Mouse (Mus musculus): ENCODE results near the gene Sema4a. TPM values are rescaled to one million over a fixed set of nuclear protein-coding genes. Genes with fewer than 3 reads are reported as not detected.

The Sema4a gene
- polyA plus RNA-seq, 1 experiment from 2014 or later, result 21.5 TPM

GRCm38 (mm10) chr3:88469466-88469865 lies 8.5 kb upstream of the Sema4a start:
- H3K4me3 ChIP-seq (ENCODE audit: low read depth, low read length), result no peak overlapping the region
- no peak overlapping the region for H3K27ac ChIP-seq (ENCODE audit: low read depth, low read length)
- WGBS, result 87% methylated on average over 2 of the region's 2 CpGs
- no peaks in the 10 kb centered on the region for H3K9me3 ChIP-seq (ENCODE audit: control insufficient read depth, low read length)
- no peaks in the 10 kb centered on the region for H3K27me3 ChIP-seq (ENCODE audit: control insufficient read depth, insufficient read depth, low read length)
- ATAC-seq (ENCODE audit: low read depth), result no peak
- H3K36me3 ChIP-seq (ENCODE audit: control insufficient read depth, insufficient read depth, low read length), result no peaks in the 10 kb centered on the region
- H3K9ac ChIP-seq (replicated peaks; ENCODE audit: low read depth, low read length), result no peak overlapping the region
- no peaks in the 10 kb centered on the region for H3K4me1 ChIP-seq (ENCODE audit: control insufficient read depth, insufficient read depth, low read length)
- H3K4me2 ChIP-seq (ENCODE audit: low read depth, low read length), result no peak overlapping the region

- ATAC-seq (ENCODE audit: low read depth), result peak; percentile 86; the same call in 1 of the 2 replicates
- 30% methylated on average over 16 of the region's 16 CpGs for WGBS
- no peak overlapping the region for H3K9ac ChIP-seq (replicated peaks; ENCODE audit: low read depth, low read length)
Measured at GRCm38 (mm10) chr3:88467116-88467824, 6.3 kb upstream of the Sema4a start.

GRCm38 (mm10) chr3:88465127-88465526 lies 4.1 kb upstream of the Sema4a start:
- Histone ChIP-seq H3K4me1 (ENCODE audit: control insufficient read depth, insufficient read depth, low read length) (no peaks in the 10 kb centered on the region), H3K27me3 (ENCODE audit: control insufficient read depth, insufficient read depth, low read length) (no peaks in the 10 kb centered on the region), H3K36me3 (ENCODE audit: control insufficient read depth, insufficient read depth, low read length) (no peaks in the 10 kb centered on the region), H3K4me2 (ENCODE audit: low read depth, low read length) (no peak overlapping the region), H3K9me3 (ENCODE audit: control insufficient read depth, low read length) (no peaks in the 10 kb centered on the region), H3K9ac (replicated peaks; ENCODE audit: low read depth, low read length) (no peak overlapping the region), H3K27ac (ENCODE audit: low read depth, low read length) (no peak overlapping the region), H3K4me3 (ENCODE audit: low read depth, low read length) (no peak overlapping the region)
- 91% methylated on average over 2 of the region's 2 CpGs for WGBS
- ATAC-seq (ENCODE audit: low read depth), result no peak

More at GRCm38 (mm10) chr3:88467116-88467824, 6.3 kb upstream of the Sema4a start:
- H3K4me3 ChIP-seq (ENCODE audit: low read depth, low read length), result no peak overlapping the region
- H3K36me3 ChIP-seq (ENCODE audit: control insufficient read depth, insufficient read depth, low read length), result no peaks in the 10 kb centered on the region
- H3K27me3 ChIP-seq (ENCODE audit: control insufficient read depth, insufficient read depth, low read length), result no peaks in the 10 kb centered on the region
- H3K4me2 ChIP-seq (ENCODE audit: low read depth, low read length), result no peak overlapping the region
- H3K4me1 ChIP-seq (ENCODE audit: control insufficient read depth, insufficient read depth, low read length), result no peaks in the 10 kb centered on the region
- no peak overlapping the region for H3K27ac ChIP-seq (ENCODE audit: low read depth, low read length)
- H3K9me3 ChIP-seq (ENCODE audit: control insufficient read depth, low read length), result no peaks in the 10 kb centered on the region

GRCm38 (mm10) chr3:88464425-88464824 lies 3.4 kb upstream of the Sema4a start:
- no peak for ATAC-seq (ENCODE audit: low read depth)
- Histone ChIP-seq H3K9me3 (ENCODE audit: control insufficient read depth, low read length) (no peaks in the 10 kb centered on the region), H3K4me2 (ENCODE audit: low read depth, low read length) (no peak overlapping the region), H3K27me3 (ENCODE audit: control insufficient read depth, insufficient read depth, low read length) (no peaks in the 10 kb centered on the region), H3K4me3 (ENCODE audit: low read depth, low read length) (no peak overlapping the region), H3K27ac (ENCODE audit: low read depth, low read length) (no peak overlapping the region), H3K9ac (replicated peaks; ENCODE audit: low read depth, low read length) (no peak overlapping the region), H3K36me3 (ENCODE audit: control insufficient read depth, insufficient read depth, low read length) (no peaks in the 10 kb centered on the region), H3K4me1 (ENCODE audit: control insufficient read depth, insufficient read depth, low read length) (no peaks in the 10 kb centered on the region; the same call in 1 of the 2 replicates)
- 67% methylated on average over 3 of the region's 3 CpGs for WGBS

GRCm38 (mm10) chr3:88460029-88460428 lies 953 bp downstream of the Sema4a start:
- WGBS, result 88% methylated on average over 5 of the region's 5 CpGs

GRCm38 (mm10) chr3:88458778-88459219 lies 2.2 kb downstream of the Sema4a start:
- H3K4me1 ChIP-seq (ENCODE audit: control insufficient read depth, insufficient read depth, low read length), result peaks cover 28% of the 10 kb centered on the region
- peak overlapping the region; percentile 80 for H3K4me2 ChIP-seq (ENCODE audit: low read depth, low read length)
- H3K9me3 ChIP-seq (ENCODE audit: control insufficient read depth, low read length), result no peaks in the 10 kb centered on the region
- peak overlapping the region; percentile 42 for H3K4me3 ChIP-seq (ENCODE audit: low read depth, low read length)
- peak; percentile 83 for ATAC-seq (ENCODE audit: low read depth)
- WGBS, result 2% methylated on average over 14 of the region's 14 CpGs
- H3K9ac ChIP-seq (replicated peaks; ENCODE audit: low read depth, low read length), result peak overlapping the region; percentile 71
- no peaks in the 10 kb centered on the region for H3K27me3 ChIP-seq (ENCODE audit: control insufficient read depth, insufficient read depth, low read length)
- peak overlapping the region; percentile 67 for H3K27ac ChIP-seq (ENCODE audit: low read depth, low read length)
- H3K36me3 ChIP-seq (ENCODE audit: control insufficient read depth, insufficient read depth, low read length), result no peaks in the 10 kb centered on the region

More at GRCm38 (mm10) chr3:88460029-88460428, 953 bp downstream of the Sema4a start:
- no peak overlapping the region for H3K27ac ChIP-seq (ENCODE audit: low read depth, low read length)
- H3K4me2 ChIP-seq (ENCODE audit: low read depth, low read length), result no peak overlapping the region
- peaks cover 28% of the 10 kb centered on the region for H3K4me1 ChIP-seq (ENCODE audit: control insufficient read depth, insufficient read depth, low read length)
- no peak overlapping the region for H3K4me3 ChIP-seq (ENCODE audit: low read depth, low read length)
- no peaks in the 10 kb centered on the region for H3K27me3 ChIP-seq (ENCODE audit: control insufficient read depth, insufficient read depth, low read length)
- no peaks in the 10 kb centered on the region for H3K9me3 ChIP-seq (ENCODE audit: control insufficient read depth, low read length)
- H3K9ac ChIP-seq (replicated peaks; ENCODE audit: low read depth, low read length), result no peak overlapping the region
- H3K36me3 ChIP-seq (ENCODE audit: control insufficient read depth, insufficient read depth, low read length), result no peaks in the 10 kb centered on the region
- ATAC-seq (ENCODE audit: low read depth), result no peak

- peak overlapping the region; percentile 71; the same call in 1 of the 2 replicates for H3K9ac ChIP-seq (replicated peaks; ENCODE audit: low read depth, low read length)
- peak overlapping the region; percentile 42 for H3K4me3 ChIP-seq (ENCODE audit: low read depth, low read length)
- H3K9me3 ChIP-seq (ENCODE audit: control insufficient read depth, low read length), result no peaks in the 10 kb centered on the region
- ATAC-seq (ENCODE audit: low read depth), result no peak
- H3K4me2 ChIP-seq (ENCODE audit: low read depth, low read length), result peak overlapping the region; percentile 80
- 64% methylated on average over 7 of the region's 7 CpGs for WGBS
- H3K36me3 ChIP-seq (ENCODE audit: control insufficient read depth, insufficient read depth, low read length), result 0 out of 2 replicates have a peak, but pooled peaks cover under 1% of the 10 kb centered on the region
- H3K4me1 ChIP-seq (ENCODE audit: control insufficient read depth, insufficient read depth, low read length), result peaks cover 28% of the 10 kb centered on the region
- H3K27ac ChIP-seq (ENCODE audit: low read depth, low read length), result no peak overlapping the region
- no peaks in the 10 kb centered on the region for H3K27me3 ChIP-seq (ENCODE audit: control insufficient read depth, insufficient read depth, low read length)
Measured at GRCm38 (mm10) chr3:88456746-88457532, 4.0 kb downstream of the Sema4a start.

- Histone ChIP-seq H3K9ac (replicated peaks; ENCODE audit: low read depth, low read length) (no peak overlapping the region), H3K4me3 (ENCODE audit: low read depth, low read length) (no peak overlapping the region), H3K9me3 (ENCODE audit: control insufficient read depth, low read length) (no peaks in the 10 kb centered on the region), H3K27me3 (ENCODE audit: control insufficient read depth, insufficient read depth, low read length) (no peaks in the 10 kb centered on the region), H3K4me1 (ENCODE audit: control insufficient read depth, insufficient read depth, low read length) (peaks cover 28% of the 10 kb centered on the region), H3K27ac (ENCODE audit: low read depth, low read length) (no peak overlapping the region), H3K36me3 (ENCODE audit: control insufficient read depth, insufficient read depth, low read length) (0 out of 2 replicates have a peak, but pooled peaks cover 4% of the 10 kb centered on the region), H3K4me2 (ENCODE audit: low read depth, low read length) (no peak overlapping the region)
- ATAC-seq (ENCODE audit: low read depth), result no peak
- 79% methylated on average over 8 of the region's 8 CpGs for WGBS
Measured at GRCm38 (mm10) chr3:88456313-88456712, 4.7 kb downstream of the Sema4a start.

Measured in neural tube, embryonic 14.5 days (tissue).